Mouse (Mus musculus) left cerebral cortex, adult 6 months (tissue): Measurements from ENCODE around the gene Psmd11. TPM values are rescaled to one million over a fixed set of nuclear protein-coding genes. Genes with fewer than 3 reads are reported as not detected.

Experiments
- long read RNA-seq, 2 experiments: library from polyadenylated mRNA; unstranded; transcript quantifications; one replicate each; pipeline ENCODE4 v2.0.0; 2019 to 2020
- polyA plus RNA-seq: library from polyadenylated mRNA; unstranded; fragments of <200 nt; fragmentation: Nextera tagmentation; gene quantifications from 2 replicates; pipeline ENCODE4 v1.2.3, GENCODE M21; 2021

Gene Psmd11
- 133 and 154 TPM in 2 replicates for polyA plus RNA-seq
- long read RNA-seq, experiment 1, transcript Psmd11-214 (13 exons, 1,626 nt) = minor isoform, 43 of 395 reads
- long read RNA-seq, experiment 1, transcript Psmd11-201 (14 exons, 2,848 nt) = major isoform, 331 of 395 reads
- long read RNA-seq, experiment 1, partial matches to known transcripts = 7 of 395 reads
- long read RNA-seq, experiment 1, other reads (novel, unspliced or antisense) = 11 of 395 reads
- long read RNA-seq, experiment 2, transcript Psmd11-214 (13 exons, 1,626 nt) = minor isoform, 17 of 190 reads
- long read RNA-seq, experiment 2, transcript Psmd11-201 (14 exons, 2,848 nt) = major isoform, 142 of 190 reads
- long read RNA-seq, experiment 2, partial matches to known transcripts = 24 of 190 reads
- long read RNA-seq, experiment 2, other reads (novel, unspliced or antisense) = 7 of 190 reads

DNA sequence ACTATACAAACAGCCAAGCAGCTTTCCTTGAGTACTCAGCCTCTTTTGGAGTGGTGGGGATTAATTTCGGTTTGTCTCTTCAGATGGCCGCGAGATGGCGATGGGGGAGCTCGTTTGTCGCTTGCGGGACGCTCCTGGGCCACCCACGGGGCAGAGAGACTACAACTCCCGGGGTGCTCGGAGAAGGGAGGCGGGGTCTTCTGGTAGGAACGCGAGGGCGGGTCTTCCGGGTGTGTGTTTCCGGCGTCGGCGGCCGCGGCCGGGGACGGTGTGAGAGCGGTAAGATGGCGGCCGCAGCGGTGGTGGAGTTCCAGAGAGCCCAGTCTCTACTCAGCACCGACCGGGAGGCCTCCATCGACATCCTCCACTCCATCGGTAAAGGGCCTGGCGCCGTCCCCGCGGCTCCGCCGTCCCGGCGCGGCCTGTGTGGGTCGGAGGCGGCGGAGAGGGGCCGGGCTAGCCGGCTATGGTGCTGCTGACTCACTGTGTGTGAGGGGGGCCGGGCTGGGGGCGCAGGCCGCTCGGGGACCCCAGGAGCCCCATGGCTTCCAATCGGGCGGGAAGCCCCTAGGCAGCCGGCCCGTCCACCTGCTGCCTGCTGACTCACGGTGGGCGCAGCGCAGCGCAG is at the start of gene Psmd11:
TSS of gene Psmd11 (plus strand) at position 235 of the 628 bp plus-strand sequence.

GRCm38 (mm10) chr11:80383019-80383625 is 45.3 kb upstream of the Psmd11 start, which contains the start of gene Zfp207:
Gene Zfp207, plus strand, starts transcription at chr11:80383279.

DNA sequence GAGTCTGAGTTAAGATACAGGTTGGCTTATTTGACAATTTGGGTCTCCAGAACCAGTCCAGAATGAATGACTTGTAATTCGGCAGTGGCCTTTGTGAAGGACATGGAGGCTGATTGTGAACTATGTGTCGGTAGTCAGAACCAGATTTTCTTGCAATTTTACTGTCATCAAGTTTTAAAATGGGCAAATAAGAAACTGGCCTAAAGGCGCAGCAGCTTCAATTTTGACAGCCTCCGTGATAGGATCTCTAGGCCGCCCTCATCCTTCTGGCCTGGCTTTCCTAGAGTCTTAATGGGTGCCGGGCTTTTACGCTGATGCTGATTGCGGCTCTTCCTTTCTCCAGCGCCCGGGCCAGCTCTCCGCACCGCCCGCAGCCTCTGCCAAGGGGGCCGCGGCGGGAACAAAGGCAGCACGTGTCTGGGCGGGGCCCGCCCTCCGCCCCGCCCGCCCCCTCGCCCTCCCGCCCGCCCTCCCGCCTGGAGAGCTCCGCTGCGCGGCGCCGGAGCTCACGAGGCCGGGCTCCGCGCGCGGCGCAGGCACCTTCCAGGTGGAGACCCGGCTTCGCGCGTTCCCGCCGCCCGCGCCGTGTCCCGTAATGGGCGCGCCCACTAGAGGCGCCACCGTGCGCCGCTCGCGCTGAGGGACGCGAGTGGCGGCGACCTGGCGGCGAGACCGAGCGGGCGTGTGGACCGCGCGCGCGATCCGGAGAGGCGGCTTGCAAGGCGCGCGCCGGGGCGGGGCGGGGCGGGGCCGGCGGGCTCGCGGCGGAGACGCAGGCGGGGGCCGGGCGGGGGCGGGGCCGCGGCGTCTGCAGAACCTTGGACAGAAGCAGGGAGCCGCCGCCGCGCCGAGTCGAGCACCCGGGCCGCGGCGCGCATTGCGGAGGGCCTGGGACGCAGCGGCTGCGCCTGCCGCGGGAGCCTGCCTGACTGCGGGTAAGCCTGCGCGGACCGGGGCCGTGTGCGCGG is 48.1 kb downstream of the Psmd11 start, which contains the start of gene Cdk5r1:
TSS of gene Cdk5r1 (plus strand) at position 802 of the 968 bp plus-strand sequence.

Other genes with a start within 250 kb of the Psmd11 start
- gene Rnf135, start 244.8 kb upstream of the Psmd11 start, polyA plus RNA-seq = 5.3 and 6.0 TPM in 2 replicates
- 52.2 and 64.3 TPM in 2 replicates for gene Rhot1, start 219.6 kb upstream of the Psmd11 start, polyA plus RNA-seq
- 1.1 and 4.2 TPM in 2 replicates for gene Rhbdl3, start 127.7 kb upstream of the Psmd11 start, polyA plus RNA-seq
- 22.8 and 32.6 TPM in 2 replicates for gene 5730455P16Rik, start 50.6 kb upstream of the Psmd11 start, polyA plus RNA-seq
- 62.9 and 64.4 TPM in 2 replicates for gene Zfp207, start 45.3 kb upstream of the Psmd11 start, polyA plus RNA-seq
- gene Cdk5r1, start 48.4 kb downstream of the Psmd11 start, polyA plus RNA-seq = 21.7 and 47.6 TPM in 2 replicates